Mouse (Mus musculus): Measurements from ENCODE around the gene Cd164.

Cd164 gene

GRCm38 (mm10) chr10:41552319-41552718 is 33.1 kb downstream of the Cd164 start:
- no peak for DNase-seq

GRCm38 (mm10) chr10:41552847-41553589 is 33.8 kb downstream of the Cd164 start:
- DNase-seq = peak; percentile 53

GRCm38 (mm10) chr10:41553711-41554110 is 34.5 kb downstream of the Cd164 start:
- no peak for DNase-seq

GRCm38 (mm10) chr10:41555081-41555480 is 35.9 kb downstream of the Cd164 start:
- no peak for DNase-seq

GRCm38 (mm10) chr10:41558401-41558800 is 39.2 kb downstream of the Cd164 start:
- no peak for DNase-seq

- DNase-seq = no peak
Measured at GRCm38 (mm10) chr10:41561701-41562395, 42.6 kb downstream of the Cd164 start.

- DNase-seq = no peak
Measured at GRCm38 (mm10) chr10:41565141-41565540, 45.9 kb downstream of the Cd164 start.

- DNase-seq = no peak
Measured at GRCm38 (mm10) chr10:41568306-41568705, 49.1 kb downstream of the Cd164 start.

- DNase-seq = no peak
Measured at GRCm38 (mm10) chr10:41571065-41571464, 51.9 kb downstream of the Cd164 start.

- no peak for DNase-seq
Measured at GRCm38 (mm10) chr10:41572274-41572673, 53.1 kb downstream of the Cd164 start.

- DNase-seq = no peak
Measured at GRCm38 (mm10) chr10:41573190-41573589, 54.0 kb downstream of the Cd164 start.

GRCm38 (mm10) chr10:41575451-41576327 is 56.5 kb downstream of the Cd164 start:
- DNase-seq = no peak

- no peak for DNase-seq
Measured at GRCm38 (mm10) chr10:41576328-41576833, 57.2 kb downstream of the Cd164 start.

GRCm38 (mm10) chr10:41578541-41578940 is 59.3 kb downstream of the Cd164 start:
- no peak for DNase-seq

- DNase-seq = no peak
Measured at GRCm38 (mm10) chr10:41580441-41580840, 61.2 kb downstream of the Cd164 start.
